Mouse (Mus musculus) neural tube, embryonic 10.5 days (tissue): ENCODE data around the gene Trp63.

Experiments
- DNase-seq: peaks from one replicate; pipeline ENCODE4 v3.0.0-alpha.2; 2017; ENCODE audit warnings: low spot score; ENCODE audit errors: extremely low spot score

Trp63 gene

DNA sequence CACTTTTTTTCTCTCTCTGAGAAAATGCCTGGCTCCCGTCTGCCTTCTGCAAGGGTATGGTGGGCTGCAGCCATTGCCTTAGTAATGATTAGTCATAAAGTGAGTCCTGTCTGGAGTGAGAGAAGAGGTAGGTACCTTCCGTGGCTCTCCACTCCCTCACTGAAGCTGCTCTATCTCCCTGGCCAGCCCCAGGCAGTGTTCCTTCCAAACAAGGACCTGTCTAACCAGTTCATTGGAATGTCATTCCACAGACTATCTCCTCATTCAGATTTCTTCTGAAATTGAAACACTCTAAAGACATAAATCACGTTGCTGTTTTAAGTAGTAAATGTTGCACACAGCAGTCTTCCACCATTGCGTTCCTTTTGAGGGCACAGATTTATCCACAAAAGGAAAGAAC lies 96.4 kb downstream of the Trp63 start:
- DNase-seq: no peak

DNA sequence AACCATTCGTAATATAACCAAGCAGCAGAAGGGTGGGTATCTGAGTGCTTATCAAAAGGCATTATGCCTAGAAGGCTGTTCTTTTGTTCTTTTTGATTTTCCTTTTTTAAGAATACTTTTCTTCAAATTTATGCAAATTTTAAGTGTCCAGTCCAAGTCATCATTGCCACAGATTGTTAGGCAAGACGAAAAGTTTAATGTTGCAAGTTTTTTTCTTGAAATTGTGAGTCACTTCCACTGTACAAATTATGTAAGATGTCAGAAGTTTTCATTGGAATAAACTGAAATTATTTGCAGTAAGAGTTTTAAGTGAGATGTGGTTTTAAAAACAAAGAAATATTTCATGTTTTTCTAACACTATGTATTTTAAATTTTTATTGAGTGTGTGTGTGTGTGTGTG lies 100.7 kb downstream of the Trp63 start:
- no peak for DNase-seq

DNA sequence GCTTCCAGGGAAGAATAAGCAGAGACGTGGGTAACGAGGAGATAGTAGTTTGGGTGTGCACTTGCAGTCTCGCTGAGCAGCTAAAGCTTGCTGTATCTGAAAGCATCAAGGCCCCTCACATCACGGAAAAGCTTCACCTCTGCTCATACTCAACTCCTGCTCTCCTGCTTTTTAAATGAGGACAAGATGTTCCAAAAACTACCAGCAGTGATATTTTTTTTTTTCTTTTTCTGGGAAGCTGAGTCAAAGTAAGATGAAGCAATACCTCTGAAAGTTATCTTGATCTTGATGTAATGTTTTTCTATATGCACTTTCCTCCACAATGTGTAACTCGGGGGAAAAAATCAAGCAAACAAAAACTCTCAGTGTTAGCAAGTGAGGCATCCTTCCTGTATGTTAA lies 102.9 kb downstream of the Trp63 start:
- DNase-seq: no peak

DNA sequence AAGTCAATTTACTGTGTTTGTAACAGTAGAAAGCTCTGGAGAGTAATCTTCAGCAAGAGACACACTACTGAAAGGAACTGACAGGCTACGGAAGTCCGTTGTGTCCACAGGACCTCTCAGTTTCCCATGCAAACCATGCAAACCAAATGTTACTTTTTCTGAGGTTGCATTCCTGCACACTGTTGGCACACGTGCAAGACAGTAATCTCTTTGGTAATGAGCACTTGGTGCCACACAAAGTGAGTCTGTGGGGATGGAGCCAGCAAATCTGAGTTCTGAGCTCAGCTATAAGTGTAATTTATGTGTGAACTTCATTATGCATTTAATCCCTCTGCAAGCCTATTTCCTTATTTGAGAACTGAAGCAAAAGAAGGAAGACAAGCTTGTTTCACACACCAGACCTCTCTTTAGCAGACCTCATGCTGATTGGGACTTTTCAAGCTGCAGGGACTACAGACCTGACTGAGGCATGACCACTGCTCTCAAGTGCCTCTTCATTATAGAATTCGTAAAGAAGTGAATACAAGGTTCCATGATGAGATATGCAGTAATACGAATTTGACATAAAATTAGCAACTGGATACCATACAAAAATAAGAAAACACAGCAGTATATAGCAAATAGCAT lies 109.2 kb downstream of the Trp63 start:
- no peak for DNase-seq

DNA sequence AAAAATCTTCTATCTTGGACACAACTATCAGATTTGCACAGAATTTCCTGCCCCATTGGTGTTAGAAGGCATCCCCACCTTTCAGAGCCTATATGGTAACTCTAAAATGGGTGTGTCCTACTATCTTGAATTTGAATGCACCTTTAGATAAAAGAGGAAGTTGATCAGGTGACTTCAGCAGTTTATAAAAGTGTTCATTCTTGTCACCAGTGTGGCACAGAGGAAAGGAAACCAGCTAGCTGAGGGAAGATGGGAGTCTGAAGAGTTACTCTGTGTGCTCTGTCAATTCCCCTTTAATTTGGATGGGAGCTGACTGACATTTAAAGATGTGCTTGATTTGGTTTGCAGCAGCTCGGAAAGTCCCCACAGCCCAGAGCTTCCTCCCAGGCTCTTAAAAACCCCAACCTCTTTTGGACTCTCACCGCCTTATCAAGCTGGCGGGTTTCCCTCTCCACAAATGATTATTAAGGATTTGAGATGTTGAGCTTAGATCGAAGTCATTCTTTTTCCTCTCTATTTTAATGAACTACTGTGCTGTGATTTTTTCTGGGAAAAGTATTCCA lies 114.2 kb downstream of the Trp63 start:
- no peak for DNase-seq

DNA sequence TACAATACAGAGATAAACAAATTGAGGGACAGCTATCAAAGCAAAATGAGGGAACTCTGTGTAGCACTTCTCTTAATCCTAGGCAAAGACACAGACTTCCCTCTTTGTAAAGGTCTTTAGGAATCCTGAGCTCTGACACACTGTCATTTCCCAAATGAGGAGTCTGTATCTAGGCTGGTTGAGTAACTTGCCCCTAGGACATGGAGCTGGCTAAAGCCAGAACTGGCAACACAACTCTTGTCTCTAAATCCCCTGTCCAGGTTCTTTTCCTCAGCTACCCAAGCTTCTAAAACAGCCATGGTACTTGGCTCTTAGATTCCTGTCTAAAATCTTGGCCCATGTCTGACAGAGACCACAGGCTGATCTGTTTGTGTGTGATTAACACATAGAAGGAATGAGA lies 116.1 kb downstream of the Trp63 start:
- DNase-seq: no peak

DNA sequence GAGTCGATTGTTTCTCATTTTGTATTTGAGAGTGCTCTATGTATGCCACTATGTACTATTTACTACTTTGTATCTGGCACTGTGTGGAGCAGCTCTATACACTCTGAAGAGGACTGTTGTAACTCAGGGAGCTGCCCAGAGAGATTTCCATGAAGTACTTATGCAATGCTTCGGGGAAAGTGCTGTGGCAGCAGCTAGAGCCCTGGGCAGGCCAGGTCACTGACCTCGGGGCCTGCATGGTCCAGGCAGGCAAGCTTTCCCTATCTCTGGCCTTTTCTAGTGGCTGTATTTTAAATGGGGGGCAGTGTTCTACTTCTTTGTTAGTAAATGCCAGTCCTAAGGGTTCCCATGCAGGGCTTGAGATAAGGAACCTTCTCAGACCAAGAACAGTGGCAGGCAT lies 121.4 kb downstream of the Trp63 start:
- DNase-seq: no peak

DNA sequence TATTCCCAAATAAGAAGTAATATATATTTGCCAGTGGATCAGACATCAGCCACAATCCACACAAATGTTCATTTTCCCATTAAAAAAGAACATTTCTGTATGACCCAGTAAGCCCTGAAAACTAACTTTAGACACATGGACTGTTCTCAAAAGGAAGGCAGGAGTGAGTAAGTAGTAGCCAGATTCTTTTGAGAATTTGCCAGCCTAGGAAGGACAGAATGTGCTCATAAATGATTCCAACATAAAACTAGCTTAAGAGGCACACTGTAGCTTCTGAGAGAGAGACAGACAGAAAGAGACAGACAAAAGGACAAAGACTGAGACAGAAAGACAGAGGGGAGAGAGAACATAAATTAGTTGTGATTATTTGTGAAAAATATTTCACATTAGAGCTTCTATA lies 123.6 kb downstream of the Trp63 start:
- DNase-seq: no peak

DNA sequence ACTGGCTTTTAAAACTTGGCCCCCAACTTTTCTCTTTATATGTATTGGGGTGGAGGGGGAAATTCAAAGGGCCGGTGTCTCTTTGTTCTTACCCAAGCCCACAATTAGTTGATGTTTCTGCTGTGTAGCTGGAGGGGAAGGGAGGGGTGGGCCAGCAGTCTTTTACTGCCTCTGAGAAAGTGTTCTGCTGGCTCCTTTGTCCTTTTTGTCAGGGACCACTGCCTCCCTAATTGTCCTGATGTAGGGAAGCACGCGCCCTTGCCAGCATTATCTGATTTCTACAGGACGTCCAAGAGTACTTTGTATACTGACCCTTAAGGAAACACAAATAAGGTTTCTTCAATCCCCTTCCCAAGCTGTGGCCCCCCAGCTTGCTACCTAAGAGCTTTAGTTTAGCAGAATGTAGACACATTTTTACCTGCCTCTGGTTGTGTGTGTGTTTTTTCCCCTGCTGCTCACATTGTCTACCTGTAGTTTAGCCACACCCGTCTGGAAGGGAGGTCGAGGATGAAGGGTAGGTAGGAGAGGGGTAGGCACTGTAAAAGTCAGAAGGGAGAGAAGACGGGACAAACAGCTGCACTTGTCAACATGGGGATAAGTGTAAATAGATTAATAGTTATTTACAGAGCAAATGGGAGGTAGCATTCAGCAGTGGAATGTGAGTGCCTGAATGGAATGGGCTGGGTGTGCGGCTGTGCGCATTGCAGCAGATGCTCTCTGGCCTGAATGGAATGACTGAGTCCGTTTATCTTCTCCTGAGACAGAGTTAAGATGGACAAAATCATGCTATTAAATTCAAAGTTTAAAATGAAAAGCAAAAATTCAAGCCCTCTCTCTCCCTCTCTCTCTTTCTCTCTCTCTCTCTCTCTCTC lies 134.4 kb downstream of the Trp63 start:
- no peak for DNase-seq

DNA sequence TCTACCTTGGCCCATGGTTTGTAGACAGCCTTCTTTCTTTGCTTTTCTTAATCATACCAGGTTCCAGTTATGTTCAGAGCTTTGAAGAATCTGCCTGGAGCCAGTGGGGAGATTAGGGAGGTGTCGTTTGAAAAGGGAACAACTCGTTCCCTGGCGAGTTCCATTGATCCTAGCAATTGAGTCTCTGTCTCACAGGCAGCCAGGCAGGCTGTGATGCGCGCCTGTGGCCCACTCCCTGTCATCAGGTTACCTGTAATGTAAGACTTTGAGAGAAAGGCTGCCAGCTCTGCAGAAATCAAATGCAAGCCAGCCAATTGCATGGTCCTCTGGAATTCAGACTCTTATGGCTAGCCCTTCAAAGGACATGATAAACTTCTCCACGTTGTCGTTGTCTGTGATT lies 142.5 kb downstream of the Trp63 start:
- no peak for DNase-seq

DNA sequence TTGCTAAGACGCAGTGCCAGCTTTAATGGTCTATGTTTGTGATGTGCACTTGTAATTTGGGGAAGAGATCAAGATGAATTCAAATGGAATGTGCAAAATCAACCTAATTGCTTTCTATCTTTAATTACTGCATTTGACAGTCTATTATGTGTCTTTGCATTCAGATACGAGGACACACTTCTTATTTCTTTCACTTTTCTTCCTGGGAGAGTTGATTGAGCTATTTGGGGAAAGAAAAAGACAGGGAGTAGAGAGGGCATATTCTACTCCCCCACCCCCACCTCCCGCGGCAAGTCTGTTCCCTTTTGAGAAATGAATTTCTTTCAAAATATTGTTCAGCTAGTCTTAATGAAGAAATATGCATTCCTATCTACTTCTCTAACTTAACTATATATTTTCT lies 149.0 kb downstream of the Trp63 start:
- no peak for DNase-seq

DNA sequence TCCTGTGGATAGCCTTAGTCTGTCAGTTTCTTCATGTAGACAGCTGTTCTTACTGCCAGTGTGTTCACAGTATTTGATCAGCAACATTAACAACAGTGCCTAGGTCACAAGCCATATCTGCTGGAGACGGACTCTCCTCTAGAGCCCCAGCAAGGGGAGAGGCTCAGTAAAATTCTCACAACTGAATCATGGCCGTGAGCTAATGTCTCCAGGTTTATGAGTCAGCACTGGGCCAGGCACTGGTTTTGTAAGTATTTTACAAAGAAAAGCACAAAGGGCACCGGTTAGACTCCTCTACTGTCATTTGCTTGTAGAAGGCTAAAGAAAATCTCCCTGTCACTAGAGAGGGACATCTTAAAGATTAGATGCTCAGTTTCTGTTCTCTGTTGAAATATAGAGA lies 151.7 kb downstream of the Trp63 start:
- DNase-seq: no peak

DNA sequence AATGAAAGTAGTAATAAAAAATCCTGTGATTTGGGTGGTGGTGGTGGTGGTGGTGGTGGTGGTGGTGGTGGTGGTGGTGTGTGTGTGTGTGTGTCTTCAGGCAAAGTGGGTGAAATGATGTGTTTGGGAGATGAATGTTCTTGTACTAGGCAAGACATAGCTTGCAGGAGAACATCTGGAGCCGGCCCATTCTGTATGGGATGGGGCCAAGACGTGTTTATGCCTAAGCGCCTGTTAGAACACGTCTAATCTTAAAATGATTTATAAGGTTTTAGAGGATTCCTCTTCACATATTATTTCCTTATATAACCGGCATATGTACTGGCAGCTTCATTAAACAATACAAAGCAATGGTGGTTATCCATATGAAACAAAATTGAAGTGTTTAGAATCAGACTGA lies 152.2 kb downstream of the Trp63 start:
- DNase-seq: no peak

DNA sequence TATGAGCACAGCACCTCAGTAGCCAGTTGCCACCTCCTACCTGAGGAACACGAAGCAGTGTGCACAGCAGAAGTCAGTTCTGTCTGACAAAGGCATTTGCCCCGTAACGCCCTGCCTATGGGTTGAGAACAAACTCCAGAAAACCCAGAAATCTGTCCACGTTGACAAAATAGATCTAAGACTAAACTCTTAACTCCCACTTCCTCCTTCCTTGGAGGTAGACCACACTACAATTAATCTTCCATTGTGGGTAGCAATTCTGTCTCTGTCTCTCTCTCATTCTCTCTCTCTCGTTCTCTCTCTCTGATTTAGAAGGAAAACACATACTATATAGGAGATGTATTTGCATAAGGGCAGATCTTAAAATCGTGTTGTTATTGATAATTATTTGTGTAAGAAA lies 159.4 kb downstream of the Trp63 start:
- no peak for DNase-seq

DNA sequence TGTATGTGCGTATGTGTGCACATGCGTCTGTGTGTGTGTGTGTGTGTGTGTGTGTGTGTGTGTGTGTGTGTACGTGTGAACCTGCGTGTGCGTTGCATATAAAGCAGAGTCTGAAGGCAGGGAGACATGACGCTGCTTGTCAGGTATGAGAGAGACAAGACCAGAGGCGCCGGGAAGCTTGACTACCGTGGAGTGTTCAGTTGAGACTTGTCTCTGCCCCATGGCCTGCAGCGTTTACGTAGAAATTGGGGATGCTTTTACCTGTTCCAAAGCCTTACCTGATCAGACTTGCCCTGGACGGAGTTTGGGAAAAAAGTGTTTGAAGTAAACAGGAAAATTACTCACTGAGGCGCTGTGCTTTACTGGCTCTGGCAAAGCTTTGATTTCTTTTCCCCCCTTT lies 160.1 kb downstream of the Trp63 start:
- no peak for DNase-seq

DNA sequence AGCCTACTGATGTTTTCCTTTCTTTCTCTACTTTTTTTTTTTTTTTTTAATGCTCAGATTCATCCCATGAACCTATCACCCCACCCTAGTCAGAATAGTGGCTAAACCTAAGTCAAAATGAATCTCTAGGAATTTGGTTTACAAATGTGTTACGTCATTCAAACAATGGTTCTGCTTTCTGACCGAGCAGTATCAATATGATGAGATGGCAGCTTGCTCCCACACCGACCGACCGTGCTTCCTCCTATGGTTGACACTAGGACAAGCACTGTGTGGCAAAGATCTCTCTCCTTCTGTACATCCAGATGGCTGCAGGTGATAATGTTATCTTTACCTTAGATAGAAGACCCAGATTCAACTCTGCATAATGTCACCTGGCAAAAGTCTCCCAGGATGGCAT lies 163.0 kb downstream of the Trp63 start:
- no peak for DNase-seq

DNA sequence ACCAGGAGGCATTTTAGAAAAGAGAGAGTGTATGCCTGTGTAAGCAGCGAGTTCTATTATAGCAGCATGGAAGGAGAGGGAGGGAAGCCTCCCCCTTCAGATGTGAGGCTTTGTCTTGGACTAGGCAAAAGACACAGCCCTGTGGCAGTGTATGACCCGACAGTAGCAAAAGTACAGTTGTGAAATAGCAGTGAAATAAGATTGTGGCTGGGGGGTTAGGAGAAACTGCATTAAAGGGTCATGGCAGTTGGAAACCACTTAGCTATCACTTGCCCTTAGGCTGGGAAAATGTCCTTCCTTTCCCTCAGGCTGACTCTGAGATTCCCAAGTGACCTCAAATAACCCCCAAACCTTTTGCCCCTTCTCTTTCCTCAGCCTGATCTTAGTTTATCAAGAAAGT lies 164.9 kb downstream of the Trp63 start:
- DNase-seq: no peak

DNA sequence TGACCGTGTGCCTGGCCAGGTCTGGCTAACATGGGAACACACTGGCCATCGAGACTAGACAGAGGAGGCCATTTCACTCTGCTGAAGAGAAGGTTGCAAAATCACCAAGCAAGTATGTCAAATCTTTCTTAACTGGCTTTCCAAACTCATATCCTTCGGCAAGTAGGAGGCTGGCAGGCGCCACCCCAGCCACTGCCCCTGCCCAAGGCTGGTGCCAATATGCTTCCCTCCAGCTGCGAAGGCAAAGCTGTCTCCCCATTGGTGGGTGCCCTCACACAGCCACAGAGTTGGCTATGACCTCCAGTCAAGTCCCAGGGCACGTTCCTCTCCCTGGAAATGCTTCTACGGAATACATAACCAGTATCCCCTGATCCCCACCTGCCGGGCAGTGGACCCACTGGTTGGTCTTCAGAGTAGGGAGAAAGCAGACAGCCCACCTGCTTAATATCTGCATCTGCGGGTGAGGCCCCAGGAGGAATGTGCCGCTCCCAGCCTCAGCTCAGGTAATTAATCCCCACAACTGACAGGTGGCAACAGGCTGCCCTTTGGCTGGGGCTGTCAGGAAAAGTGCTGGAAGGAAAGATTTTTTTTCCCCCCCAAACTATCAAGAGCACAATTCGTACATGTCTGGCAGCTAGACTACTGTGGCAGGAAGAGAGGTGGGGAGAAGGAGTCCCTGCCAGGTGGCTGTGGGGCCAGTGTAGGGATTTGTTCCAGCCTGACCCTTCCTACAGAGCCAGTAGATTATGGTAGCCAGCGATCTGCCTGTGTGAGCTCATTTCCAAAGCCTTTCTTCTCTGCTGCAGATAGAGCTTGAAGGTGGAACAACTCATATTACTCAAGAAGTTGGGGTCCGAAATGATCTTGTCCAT lies 166.3 kb downstream of the Trp63 start:
- DNase-seq: no peak

DNA sequence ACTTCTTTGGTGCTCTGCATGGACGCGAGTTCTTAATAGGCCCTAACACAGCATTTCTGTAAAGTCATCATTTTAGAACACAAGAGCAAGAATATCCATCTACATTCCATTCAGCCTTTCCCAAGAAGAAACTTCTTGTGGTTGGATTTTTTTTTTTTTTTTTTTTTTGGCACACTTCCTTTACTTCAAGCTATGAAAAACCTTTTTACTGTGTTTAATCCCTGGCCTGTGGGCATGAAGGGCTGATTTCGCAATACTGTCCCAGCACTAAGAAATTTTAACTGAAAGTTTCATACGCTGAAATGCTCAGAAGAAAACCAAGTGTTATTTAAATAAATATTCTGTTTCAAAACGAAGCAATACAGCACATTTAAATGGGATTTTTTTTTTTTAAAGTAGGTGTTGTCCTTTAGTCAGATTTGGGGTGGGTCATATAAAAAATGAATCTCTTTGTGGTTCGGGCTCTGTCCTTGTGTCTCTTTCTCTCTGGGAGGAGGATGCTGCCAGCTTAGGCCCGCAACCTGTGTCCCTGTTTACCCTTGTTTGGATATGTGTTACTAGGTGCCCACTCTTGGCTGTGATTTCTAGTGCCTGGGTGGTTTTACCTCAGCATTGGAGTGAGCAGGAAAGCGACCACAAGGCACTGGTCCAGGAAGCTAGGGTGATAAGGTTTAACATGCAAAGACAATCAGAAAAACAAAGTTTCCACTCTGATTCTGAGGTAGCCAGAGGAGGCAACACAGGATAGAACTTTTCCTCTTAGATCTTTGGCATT lies 177.4 kb downstream of the Trp63 start:
- no peak for DNase-seq

DNA sequence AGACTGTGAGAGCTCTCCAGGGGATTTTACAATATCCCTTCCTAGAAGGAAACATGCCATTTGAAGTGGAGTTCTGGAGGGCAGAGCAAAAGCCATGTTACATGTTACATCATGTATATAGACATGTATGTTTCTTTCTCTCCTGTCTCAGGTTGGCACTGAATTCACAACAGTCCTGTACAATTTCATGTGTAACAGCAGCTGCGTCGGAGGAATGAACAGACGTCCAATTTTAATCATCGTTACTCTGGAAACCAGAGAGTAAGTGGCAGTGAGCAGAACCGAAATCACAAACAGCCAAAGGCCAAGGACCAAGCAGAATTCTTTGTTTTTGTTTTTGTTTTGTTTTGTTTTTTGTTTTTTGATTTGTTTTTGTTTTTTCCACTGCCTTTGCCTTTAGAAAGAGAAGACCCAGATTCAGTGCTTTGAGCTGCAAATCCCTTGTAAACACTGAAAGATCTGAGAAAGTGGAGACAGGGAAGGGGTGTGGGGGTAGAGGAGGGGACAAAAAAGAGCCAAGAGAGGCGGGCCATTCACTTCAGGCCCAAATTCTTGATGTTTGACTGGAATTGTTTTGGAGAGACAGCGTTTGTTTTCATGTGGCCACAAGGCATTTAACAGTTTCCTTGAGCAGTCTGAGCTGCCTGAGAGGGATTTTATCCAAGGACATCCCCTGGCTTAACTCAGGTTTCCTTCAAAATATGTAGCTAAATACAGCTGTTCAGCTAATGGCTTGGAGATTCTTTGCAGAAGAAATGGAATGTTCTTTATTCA lies 181.7 kb downstream of the Trp63 start:
- no peak for DNase-seq
